Mouse (Mus musculus): ENCODE results near the gene Lrrc9. TPM values are rescaled to one million over a fixed set of nuclear protein-coding genes. Genes with fewer than 3 reads are reported as not detected.
A peak's percentile ranks its signal among the peaks of the same experiment; 100 is the strongest.

Gene Lrrc9
- polyA plus RNA-seq, 1 experiment from 2014 or later: 0.95 TPM

DNA sequence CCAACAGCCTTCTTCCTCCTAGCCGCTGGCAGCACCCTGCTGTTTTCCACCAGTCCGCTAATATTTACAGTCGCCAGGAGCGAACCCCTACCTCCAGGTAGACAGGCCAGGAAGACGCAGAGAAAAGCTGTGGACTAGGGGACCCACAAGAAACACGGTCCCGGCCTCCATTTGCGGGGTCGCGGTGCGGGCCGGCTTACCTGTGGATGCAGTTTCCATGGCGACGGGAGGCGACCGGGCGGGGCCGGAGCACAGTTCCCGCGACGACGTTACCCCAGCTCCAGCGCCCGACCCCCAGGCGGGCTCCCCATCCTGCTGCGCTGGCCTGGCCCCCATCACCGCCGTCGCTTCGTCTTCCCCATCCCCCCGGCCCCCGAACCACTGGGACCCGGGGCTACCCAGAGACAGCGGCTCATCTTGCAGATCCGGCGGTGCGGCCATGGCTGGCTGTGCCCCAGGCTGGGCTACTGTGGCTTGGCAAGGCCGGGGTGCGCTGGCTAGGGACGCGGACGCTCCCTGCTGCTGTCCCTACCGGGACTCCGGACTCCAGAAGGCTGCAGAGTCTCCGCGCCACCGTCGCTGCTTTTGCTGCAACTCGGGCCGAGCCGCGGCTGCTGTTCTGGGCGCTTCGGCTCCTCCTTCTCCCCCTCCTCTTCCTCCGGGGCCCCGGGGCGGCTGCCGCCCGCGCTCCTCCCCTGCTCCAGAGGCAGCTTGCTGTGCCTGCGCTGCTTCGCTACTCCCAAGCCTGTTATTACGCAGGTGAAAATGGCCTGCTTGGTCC lies 33.4 kb upstream of the Lrrc9 start:
- DNase-seq (ENCODE audit: low spot score) (peak; percentile 50), ATAC-seq (peak; percentile 72)
- Histone ChIP-seq H3K4me2 (replicated peaks; ENCODE audit: low read depth, low read length) (peak overlapping the region; percentile 89), H3K27ac (ENCODE audit: low read length) (no peak overlapping the region), H3K36me3 (ENCODE audit: insufficient read depth, low read length) (no peaks in the 10 kb centered on the region), H3K4me1 (ENCODE audit: insufficient read depth, low read depth, low read length) (peaks cover 6% of the 10 kb centered on the region), H3K9ac (replicated peaks; ENCODE audit: low read depth) (no peak overlapping the region), H3K4me3 (ENCODE audit: low read depth, low read length) (peak overlapping the region; percentile 50), H3K27me3 (replicated peaks; ENCODE audit: insufficient read depth, low read length) (peaks cover 2% of the 10 kb centered on the region; the same call in 1 of the 2 replicates), H3K9me3 (ENCODE audit: low read length) (no peaks in the 10 kb centered on the region)
- TF ChIP-seq EP300 (IDR thresholded peaks at IDR 0.05): no peak
- no peak for TF ChIP-seq CTCF (IDR thresholded peaks at IDR 0.05)
- WGBS: under 1% methylated on average over 54 of the region's 63 CpGs

DNA sequence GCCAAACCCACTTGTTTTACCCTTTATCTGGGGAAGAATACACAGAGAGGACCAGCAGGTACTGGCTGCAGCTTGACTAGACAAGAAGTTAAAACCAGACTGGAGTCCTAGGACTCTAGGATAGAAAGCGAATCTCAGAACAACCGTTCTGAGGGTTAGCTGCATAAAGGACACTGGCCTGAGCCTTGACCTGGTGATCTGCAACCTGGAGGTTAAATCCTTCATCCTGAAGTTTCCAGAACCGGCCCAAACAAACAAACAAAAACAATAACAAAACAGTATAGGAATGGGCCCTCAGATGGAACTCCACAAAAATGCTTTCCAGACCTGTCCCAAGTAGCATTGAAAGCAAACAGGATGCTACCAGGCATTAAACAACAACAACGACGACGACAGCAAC lies 32.7 kb upstream of the Lrrc9 start, which contains the start of gene Rtn1:
Rtn1 (minus strand) TSS at position 101 of the 400 bp plus-strand sequence.
- H3K4me2 ChIP-seq (replicated peaks; ENCODE audit: low read depth, low read length): peak within 1 kb of the TSS; percentile 89
- no peaks in the 10 kb centered on the region for H3K36me3 ChIP-seq (ENCODE audit: insufficient read depth, low read length)
- H3K27me3 ChIP-seq (replicated peaks; ENCODE audit: insufficient read depth, low read length): peaks cover 2% of the 10 kb centered on the region; the same call in 1 of the 2 replicates
- no peak for TF ChIP-seq EP300 (IDR thresholded peaks at IDR 0.05)
- TF ChIP-seq CTCF (IDR thresholded peaks at IDR 0.05): no peak
- H3K4me3 ChIP-seq (ENCODE audit: low read depth, low read length): peak within 1 kb of the TSS; percentile 50
- WGBS: 49% methylated on average over 6 of the region's 6 CpGs
- peaks cover 6% of the 10 kb centered on the region for H3K4me1 ChIP-seq (ENCODE audit: insufficient read depth, low read depth, low read length)
- no peak within 1 kb of the TSS for H3K27ac ChIP-seq (ENCODE audit: low read length)
- no peak within 1 kb of the TSS for H3K9ac ChIP-seq (replicated peaks; ENCODE audit: low read depth)
- DNase-seq (ENCODE audit: low spot score) (no peak), ATAC-seq (no peak)
- no peaks in the 10 kb centered on the region for H3K9me3 ChIP-seq (ENCODE audit: low read length)

DNA sequence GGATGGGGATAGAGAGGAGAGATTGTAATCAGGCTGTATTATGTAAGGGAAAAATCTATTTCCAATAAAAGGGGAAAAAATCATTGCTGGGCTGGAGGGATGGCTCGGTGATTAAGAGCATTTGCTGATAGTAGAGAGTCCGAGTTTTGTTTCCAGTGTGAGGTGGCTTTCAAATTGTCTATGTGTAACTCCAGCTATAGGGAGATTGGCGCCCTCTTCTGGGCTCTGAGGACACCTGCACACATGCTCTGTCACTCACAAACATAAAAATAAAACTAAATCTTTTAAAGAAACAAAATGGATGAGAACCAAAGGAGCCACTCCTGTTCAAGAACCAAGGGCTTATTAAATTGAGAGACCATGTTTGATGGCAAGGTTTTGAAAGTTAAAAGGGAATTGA lies 23.9 kb upstream of the Lrrc9 start:
- Histone ChIP-seq H3K27me3 (replicated peaks; ENCODE audit: insufficient read depth, low read length) (no peaks in the 10 kb centered on the region), H3K27ac (ENCODE audit: low read length) (no peak overlapping the region), H3K9ac (replicated peaks; ENCODE audit: low read depth) (no peak overlapping the region), H3K4me3 (ENCODE audit: low read depth, low read length) (no peak overlapping the region), H3K36me3 (ENCODE audit: insufficient read depth, low read length) (no peaks in the 10 kb centered on the region), H3K9me3 (ENCODE audit: low read length) (no peaks in the 10 kb centered on the region), H3K4me2 (replicated peaks; ENCODE audit: low read depth, low read length) (no peak overlapping the region), H3K4me1 (ENCODE audit: insufficient read depth, low read depth, low read length) (no peaks in the 10 kb centered on the region)
- no peak for TF ChIP-seq EP300 (IDR thresholded peaks at IDR 0.05)
- TF ChIP-seq CTCF (IDR thresholded peaks at IDR 0.05): peak; percentile 56
- no peak for ATAC-seq
- WGBS: 30% methylated on average over 3 of the region's 3 CpGs
- DNase-seq (ENCODE audit: low spot score): peak; percentile 42

DNA sequence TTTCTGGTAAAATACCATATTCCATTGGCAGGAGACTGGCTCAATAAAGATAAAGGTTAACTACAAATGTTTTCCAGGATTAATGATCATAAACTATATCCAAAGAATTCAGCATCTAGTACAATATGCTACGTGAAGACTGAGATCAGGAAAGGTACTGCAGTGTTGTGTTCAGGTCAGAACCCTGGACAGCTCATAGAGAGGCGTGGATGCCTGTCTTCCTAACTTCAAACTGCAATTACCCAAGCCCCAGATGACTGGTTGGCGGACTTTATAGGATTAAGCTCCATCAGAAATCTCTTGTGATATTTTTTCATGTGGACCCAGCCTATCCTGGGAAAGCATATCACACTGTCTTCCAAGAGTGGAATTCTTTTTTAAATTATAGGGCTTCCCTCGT lies 19.0 kb upstream of the Lrrc9 start:
- 48% methylated on average over 4 of the region's 4 CpGs for WGBS
- Histone ChIP-seq H3K4me2 (replicated peaks; ENCODE audit: low read depth, low read length) (no peak overlapping the region), H3K27me3 (replicated peaks; ENCODE audit: insufficient read depth, low read length) (no peaks in the 10 kb centered on the region), H3K4me3 (ENCODE audit: low read depth, low read length) (no peak overlapping the region), H3K36me3 (ENCODE audit: insufficient read depth, low read length) (no peaks in the 10 kb centered on the region), H3K4me1 (ENCODE audit: insufficient read depth, low read depth, low read length) (no peaks in the 10 kb centered on the region), H3K9me3 (ENCODE audit: low read length) (no peaks in the 10 kb centered on the region), H3K9ac (replicated peaks; ENCODE audit: low read depth) (no peak overlapping the region), H3K27ac (ENCODE audit: low read length) (no peak overlapping the region)
- TF ChIP-seq EP300 (IDR thresholded peaks at IDR 0.05) (no peak), CTCF (IDR thresholded peaks at IDR 0.05) (no peak)
- ATAC-seq: no peak
- DNase-seq (ENCODE audit: low spot score): peak; percentile 38

DNA sequence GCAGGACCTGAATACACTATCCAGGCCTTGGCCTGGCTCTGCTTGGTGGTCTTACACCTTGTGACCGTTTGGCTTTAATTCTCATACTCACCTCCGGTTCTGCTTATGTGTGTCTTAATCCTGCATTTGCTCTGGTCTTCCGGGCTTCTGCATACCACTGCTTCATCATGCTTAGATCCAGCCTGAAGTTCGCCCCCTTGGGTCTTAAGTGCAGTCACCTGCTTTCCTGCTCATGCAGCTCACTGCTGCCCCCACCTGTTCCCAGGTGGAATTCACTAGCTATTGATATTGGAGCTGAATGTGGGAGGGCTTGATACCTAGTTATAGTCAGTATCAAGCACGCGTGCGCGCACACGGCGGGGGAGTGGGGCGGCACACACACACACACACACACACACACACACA lies 13.9 kb upstream of the Lrrc9 start:
- ATAC-seq (no peak), DNase-seq (ENCODE audit: low spot score) (peak; percentile 74)
- Histone ChIP-seq H3K9ac (replicated peaks; ENCODE audit: low read depth) (no peak overlapping the region), H3K4me1 (ENCODE audit: insufficient read depth, low read depth, low read length) (no peaks in the 10 kb centered on the region), H3K4me2 (replicated peaks; ENCODE audit: low read depth, low read length) (no peak overlapping the region), H3K4me3 (ENCODE audit: low read depth, low read length) (no peak overlapping the region), H3K27me3 (replicated peaks; ENCODE audit: insufficient read depth, low read length) (no peaks in the 10 kb centered on the region), H3K36me3 (ENCODE audit: insufficient read depth, low read length) (no peaks in the 10 kb centered on the region), H3K27ac (ENCODE audit: low read length) (no peak overlapping the region), H3K9me3 (ENCODE audit: low read length) (no peaks in the 10 kb centered on the region)
- 17% methylated on average over 11 of the region's 11 CpGs for WGBS
- no peak for TF ChIP-seq EP300 (IDR thresholded peaks at IDR 0.05)
- peak; percentile 86 for TF ChIP-seq CTCF (IDR thresholded peaks at IDR 0.05)

DNA sequence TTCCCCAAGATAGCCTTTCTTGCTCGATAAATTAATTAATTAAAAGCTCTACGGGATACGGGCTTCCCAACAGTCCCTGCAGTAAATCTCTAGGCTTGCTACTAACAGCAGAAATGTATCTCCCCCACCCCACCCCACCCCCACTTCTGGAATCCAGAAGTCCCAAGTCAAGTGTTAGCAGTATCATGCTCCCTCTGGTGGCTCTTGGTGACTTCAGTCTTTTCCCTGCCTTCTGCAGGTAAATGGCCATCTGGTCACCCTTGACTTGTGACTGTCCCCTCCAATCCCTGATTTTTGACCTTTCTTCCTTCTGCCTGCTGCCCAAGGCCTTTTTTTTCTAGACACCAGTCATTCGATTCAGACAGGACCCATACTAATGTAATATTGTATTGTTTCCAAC lies 9.5 kb upstream of the Lrrc9 start:
- no peaks in the 10 kb centered on the region for H3K9me3 ChIP-seq (ENCODE audit: low read length)
- ATAC-seq (no peak), DNase-seq (ENCODE audit: low spot score) (no peak)
- no peaks in the 10 kb centered on the region for H3K36me3 ChIP-seq (ENCODE audit: insufficient read depth, low read length)
- H3K27me3 ChIP-seq (replicated peaks; ENCODE audit: insufficient read depth, low read length): no peaks in the 10 kb centered on the region
- TF ChIP-seq CTCF (IDR thresholded peaks at IDR 0.05) (peak; percentile 41), EP300 (IDR thresholded peaks at IDR 0.05) (no peak)
- no peak overlapping the region for H3K27ac ChIP-seq (ENCODE audit: low read length)
- WGBS: 67% methylated on average over 4 of the region's 4 CpGs
- H3K9ac ChIP-seq (replicated peaks; ENCODE audit: low read depth): no peak overlapping the region
- no peak overlapping the region for H3K4me3 ChIP-seq (ENCODE audit: low read depth, low read length)
- no peak overlapping the region for H3K4me2 ChIP-seq (replicated peaks; ENCODE audit: low read depth, low read length)
- H3K4me1 ChIP-seq (ENCODE audit: insufficient read depth, low read depth, low read length): no peaks in the 10 kb centered on the region

Measured in lung, postnatal 0 days (tissue).